Mouse (Mus musculus) kidney, adult 2 months (tissue): ENCODE measurements at regions not wholly inside any gene's neighbourhood (a gene's known extent, or its start where the extent isn't known, plus 50 kb on each side); places are given as distances from the start of the nearest gene placed in this dataset.

Source experiments
- CTCF ChIP-seq: fragments of 200-500 bp; conservative IDR thresholded peaks from 2 replicates; pipeline ENCODE4 v1.5.1; 2011; ENCODE audit warnings: low read depth, mild to moderate bottlenecking, control low read depth, low read length, moderate library complexity, mixed read lengths; ENCODE audit not compliant: insufficient read depth, insufficient read length
- POLR2A ChIP-seq: fragments of 200-500 bp; IDR thresholded peaks from one replicate; pipeline ENCODE4 v1.6.1; 2011; ENCODE audit warnings: low read depth, low read length, control low read depth

DNA sequence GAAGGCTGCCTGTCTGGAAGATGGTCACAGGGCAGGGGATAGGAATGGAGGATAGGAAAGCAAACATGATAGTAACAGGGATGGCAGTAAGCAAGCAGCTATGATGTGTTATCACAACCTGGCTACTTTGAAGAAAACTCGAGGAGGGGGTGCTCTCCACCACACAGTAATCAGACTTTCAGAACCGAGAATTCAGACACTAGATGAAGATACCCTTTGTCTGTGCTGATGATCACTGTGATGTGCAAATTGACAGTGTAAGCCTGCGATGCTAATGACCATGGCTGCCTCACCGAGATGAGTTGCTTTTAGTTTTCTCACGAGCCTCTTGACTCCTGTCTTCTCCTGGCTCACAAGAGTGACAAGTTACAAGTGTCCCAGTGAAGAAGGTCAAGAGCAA, 315.4 kb downstream of the Icos start:
- no peak for TF ChIP-seq CTCF
- no peak for TF ChIP-seq POLR2A
